Mouse (Mus musculus) frontal cortex, postnatal 25 days (tissue): ENCODE measurements around the gene Pa2g4.

Source experiments
- DNase-seq, 2 experiments: peaks; one replicate each; pipeline ENCODE4 v3.0.0; 2022; ENCODE audit warnings: low spot score in 2 of 2

The Pa2g4 gene

DNA sequence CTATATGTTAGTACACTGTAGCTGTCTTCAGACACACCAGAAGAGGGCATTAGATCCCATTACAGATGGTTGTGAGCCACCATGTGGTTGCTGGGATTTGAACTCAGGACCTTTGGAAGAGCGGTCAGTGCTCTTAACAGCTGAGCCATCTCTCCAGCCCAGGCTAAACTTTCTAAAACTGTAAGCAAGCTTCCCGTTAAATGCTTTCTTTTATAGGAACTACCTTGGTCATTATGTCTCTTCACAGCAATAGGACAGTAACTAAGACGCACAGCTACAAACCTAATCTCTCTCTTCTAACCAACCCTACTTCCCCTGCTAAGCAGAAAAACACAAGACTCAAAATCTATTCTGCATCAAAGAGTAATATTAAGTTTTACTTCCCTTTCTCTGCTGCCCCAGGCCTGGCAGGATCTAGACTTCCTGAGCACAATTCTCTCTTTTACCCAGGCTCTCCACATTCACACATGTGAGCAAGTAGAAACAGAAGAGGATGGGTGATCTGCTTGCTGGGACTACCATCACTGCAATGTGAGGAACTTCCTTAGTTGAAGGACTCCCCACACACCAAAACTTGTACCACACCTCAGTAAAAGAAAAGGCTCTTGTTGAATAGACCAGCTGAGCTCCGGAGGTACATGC is 30.0 kb downstream of the Pa2g4 start:
- DNase-seq, result no peak

DNA sequence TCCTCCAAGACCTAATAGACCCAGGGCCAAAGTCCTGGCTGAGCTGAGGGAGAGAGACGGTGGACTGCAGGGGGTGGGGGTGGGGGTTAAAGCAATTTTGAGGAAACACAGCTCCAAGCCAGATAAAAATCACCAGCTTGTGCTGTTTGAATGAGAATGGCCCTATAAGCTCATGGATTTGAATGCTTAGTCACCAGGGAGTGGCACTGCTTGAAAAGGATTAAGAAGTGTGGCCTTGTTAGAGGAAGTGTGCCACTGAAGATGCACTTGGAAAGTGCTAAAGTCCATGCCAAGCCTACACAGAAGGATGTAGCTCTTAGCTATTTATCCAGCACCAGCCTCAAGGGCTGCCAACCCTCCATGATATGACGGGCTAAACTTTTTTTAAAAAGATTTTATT is 30.6 kb downstream of the Pa2g4 start:
- no peak for DNase-seq

GRCm38 (mm10) chr10:128526366-128527356 is 39.1 kb downstream of the Pa2g4 start:
- no peak for DNase-seq

GRCm38 (mm10) chr10:128525671-128526308 is 40.0 kb downstream of the Pa2g4 start, which contains the start of gene Esyt1:
Esyt1 (minus strand) TSS chr10:128525871.
- DNase-seq, result peak; percentile 54 to 76

GRCm38 (mm10) chr10:128524732-128525662 is 40.8 kb downstream of the Pa2g4 start:
- DNase-seq, result no peak

GRCm38 (mm10) chr10:128524111-128524731 is 41.6 kb downstream of the Pa2g4 start:
- DNase-seq, result no peak

DNA sequence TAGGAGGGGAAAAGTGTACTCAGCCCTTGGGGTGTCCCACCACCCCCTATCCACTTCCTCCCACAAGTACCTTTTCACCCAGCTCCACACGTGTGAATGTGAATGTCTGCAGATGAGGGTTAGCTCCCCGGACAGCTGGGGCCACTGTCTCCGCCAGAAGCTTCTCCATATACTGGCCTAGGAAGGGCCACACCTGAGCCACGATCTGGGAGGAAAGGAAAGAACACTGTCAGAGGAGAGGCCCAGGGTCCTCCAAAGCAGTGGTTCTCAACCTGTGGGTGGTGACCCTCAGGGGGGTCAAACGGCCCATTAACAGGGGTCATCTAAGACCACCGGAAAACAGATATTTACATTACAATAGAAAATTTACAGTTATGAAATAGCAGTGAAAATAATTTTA is 43.4 kb downstream of the Pa2g4 start:
- DNase-seq, result no peak

- no peak for DNase-seq
These were observed 45.2 kb downstream of the Pa2g4 start for GRCm38 (mm10) chr10:128520591-128520990.

DNA sequence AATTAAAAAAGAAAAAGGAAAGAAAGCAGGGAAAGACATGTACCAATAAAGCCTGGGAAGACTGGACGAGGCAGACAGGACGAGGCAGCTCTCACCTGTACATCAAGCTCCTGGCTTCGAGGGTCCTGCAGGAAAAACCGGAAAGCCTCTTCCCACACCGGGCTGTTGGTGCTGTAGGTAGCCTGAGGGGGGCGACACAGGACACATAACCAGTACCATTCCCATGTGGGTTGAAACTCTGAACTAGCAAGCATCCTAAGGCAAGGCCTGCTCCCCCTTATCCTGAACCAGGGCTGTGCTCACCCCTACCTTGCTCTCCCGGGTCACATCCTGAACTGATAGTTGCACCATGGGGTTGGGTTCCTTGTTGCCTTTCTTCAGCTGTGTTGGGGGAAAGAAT is 47.0 kb downstream of the Pa2g4 start:
- DNase-seq, result peak in 1 of 2 experiments; percentile 17

DNA sequence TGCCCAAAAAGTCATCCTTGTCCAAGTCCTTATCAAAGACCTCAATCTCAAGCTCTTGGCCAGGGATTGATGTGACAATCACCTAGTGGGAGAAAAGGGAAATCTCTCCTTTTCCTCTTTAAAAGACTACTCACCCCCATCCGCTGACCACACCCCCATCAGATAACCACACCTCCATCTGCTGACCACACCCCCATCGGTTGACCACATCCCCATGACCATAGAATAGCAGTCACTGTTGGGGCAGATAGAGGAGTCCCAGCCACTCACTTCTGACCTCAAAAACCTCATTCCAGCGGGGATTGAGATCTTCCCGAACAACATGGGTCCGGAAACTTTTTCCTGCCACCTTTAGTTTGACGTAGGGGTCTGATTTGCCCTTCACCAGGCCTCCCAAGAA is 49.1 kb downstream of the Pa2g4 start:
- DNase-seq, result no peak

GRCm38 (mm10) chr10:128516029-128516428 is 49.8 kb downstream of the Pa2g4 start:
- DNase-seq, result no peak

- DNase-seq, result no peak
These were observed 50.7 kb downstream of the Pa2g4 start for GRCm38 (mm10) chr10:128515044-128515443.

DNA sequence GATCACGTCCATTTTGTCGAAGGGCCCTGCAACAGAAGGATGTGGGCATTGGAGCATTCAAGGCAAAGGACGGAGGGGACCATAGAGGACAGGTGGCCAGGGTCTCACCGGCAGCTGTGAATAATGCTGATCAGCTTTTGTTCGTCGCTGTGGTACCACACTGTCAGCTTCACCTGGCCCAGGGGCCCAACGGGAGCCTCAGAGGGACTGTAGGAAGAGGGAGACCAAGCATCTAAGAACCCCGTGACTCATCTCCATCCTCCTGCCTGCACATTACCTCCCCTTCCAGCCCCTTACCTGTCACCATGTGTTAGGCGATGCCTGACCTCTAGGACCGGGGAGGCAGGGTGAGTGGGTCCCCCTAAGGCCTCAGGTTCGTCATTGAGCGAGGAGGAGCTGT is 54.0 kb downstream of the Pa2g4 start:
- no peak for DNase-seq

DNA sequence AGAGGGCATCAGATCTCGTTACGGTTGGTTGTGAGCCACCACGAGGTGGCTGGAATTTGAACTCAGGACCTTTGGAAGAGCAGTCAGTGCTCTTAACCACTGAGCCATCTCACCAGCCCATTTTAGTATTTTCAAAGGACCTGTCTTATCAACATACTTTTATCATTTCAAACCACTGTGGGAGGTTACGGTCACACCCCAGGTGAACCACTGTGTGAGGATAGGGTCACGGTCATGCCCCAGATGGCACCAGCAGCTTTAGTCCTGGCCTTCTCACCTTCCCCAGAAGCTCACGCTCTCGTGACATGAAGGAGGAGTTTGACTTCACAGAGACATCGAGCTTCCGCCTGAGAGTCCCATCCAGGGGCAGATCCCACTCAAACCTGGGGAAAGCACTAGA is 54.6 kb downstream of the Pa2g4 start:
- DNase-seq, result no peak

DNA sequence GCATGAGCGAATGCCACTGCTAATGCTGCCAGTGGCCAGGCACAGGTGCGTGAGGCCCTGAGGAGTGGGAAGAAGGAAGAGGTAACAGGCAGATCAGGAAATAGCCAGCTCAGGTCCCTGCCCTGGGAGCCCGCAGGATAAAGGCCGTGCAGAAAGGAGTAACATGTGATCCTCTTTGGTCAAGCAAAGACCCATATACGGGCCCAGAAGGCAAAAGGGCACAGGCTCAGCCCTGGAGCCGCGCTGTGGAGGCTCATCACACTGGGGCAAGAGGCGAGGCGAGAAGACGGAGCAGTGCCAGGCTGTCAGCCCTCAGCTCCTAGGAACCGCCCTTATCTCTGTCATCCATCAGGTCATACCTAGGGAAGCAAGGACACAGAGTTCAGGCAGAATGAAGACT is 55.5 kb downstream of the Pa2g4 start:
- no peak for DNase-seq

DNA sequence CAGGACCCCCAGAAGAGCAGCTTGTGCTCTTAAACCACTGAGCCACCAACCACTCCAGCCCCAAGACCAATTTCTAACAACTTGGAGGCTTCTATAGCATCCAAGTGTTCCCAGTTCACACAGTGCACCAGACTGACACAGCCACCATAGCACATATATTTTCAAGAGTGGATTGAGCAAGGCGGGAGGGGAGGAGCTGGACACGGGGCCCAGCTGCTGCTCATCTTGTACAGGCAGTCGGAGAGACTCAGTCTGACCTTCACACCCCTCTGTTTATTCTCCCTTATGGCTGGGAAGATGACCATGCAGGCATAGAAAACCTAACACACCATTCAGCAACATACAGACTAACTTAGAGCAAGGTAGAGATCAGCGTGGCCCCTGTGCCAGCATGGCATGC is 56.0 kb downstream of the Pa2g4 start:
- DNase-seq, result no peak

DNA sequence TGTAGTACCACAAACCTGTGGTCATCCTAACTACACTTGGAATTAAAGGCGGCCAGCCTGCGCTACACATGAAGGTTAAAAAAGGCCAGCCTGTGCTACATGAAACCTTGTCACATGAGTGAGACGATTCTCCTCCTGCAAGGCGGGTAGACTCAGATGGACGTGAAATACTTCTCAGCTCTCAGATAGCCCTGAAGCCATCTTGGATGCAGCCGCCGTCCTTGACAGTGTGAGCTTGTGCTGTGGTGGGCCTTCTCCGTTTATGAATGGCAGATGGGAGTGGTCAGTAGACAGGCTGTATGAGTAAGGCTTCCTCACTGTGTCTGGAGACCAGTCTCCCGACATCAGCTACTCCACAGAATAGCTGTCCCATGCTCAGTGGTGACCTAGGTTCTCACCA is 56.6 kb downstream of the Pa2g4 start:
- no peak for DNase-seq

DNA sequence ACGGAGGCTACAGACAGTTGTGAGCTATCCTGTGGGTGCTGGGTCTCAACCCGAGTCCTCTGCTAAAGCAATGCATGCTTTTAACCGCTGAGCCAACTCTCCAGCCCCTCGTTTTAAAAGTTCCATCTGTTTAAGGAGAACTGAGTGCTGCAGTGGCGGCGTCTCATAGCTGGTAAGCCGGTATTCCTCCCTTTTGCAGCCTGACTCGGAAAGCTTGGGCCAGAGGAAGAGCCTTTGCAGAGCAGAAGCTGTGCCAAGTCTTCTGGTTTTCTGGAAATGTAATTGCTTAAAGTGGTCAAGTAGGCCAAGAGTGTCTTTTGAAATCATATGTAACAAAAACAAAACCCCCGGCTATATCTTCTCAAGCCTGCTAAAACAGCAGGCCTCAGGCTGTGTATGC is 57.5 kb downstream of the Pa2g4 start:
- no peak for DNase-seq
